Mouse (Mus musculus) E14TG2a.4 (cell line): ENCODE measurements around the gene Thra.

Experiments used
- CTCF ChIP-seq: conservative IDR thresholded peaks from 2 replicates; pipeline ENCODE4 v1.5.1; 2014; ENCODE audit warnings: low read length
- NANOG ChIP-seq: IDR thresholded peaks from 2 replicates; pipeline ENCODE4 v1.6.1; 2014; ENCODE audit warnings: borderline replicate concordance, low read length, mixed read lengths

DNA sequence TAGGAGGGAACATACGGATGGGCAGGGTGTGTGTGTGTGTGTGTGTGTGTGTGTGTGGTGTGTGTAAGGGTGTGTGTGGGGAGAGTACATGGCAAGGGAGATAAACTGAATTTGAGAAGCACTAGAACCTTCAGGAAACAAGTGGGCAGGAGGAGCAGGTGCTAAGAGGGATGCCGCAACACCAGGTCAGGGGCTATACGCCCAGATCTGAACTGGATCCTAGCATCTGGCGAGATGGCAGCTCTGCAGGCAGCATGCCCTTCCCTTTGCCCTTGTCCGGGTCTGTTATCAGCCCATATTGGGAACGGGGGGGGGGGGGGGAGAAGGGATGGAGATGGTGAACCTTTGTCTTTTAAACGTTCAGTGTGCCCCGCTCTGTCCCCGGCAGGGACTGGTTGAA, 1.5 kb upstream of the Thra start:
- no peak for TF ChIP-seq CTCF
- TF ChIP-seq NANOG, result no peak
